ENCODE assay signal across 22 mouse cellular contexts in the genomic region with DNA sequence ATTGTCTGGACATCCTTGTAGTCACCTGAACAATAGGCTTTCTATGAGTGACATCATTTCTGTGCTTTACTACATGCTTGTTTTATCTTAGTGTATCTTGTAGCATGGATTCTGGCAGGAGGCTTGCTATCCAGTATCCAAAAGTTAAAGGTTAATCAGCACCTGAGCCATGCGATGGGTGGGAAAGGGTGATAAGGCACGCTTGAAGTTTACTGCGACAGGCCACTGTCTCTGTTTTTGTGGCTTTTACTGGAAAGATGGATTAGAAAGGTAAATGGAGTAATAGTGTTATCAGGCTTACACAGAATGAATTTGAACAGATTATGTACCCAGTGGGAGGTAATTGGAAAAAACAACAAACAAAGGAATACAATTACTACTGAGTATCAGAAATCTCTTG. TPM values are rescaled to one million over a fixed set of nuclear protein-coding genes. Genes with fewer than 3 reads are reported as not detected.
DNase-seq lines count a peak whose midpoint lies in the region; ATAC-seq and TF ChIP-seq lines count a peak whose summit lies in the region.
"Had no signal": no experiment of that assay in that cellular context is flagged by ENCODE, and none has a peak within 500 bp of the region (broad histone marks: within the 10 kb centered on the region; RNA-seq: fewer than 3 reads in every experiment).

No protein-coding gene starts in this region.

- H3K4me3 ChIP-seq in MEL (ENCODE audit: control insufficient read depth in 1 of 2, insufficient read depth in 1 of 2, low read depth in 2 of 2, low read length in 2 of 2): no peak overlapping the region
- no peak overlapping the region for H3K4me3 ChIP-seq in liver, embryonic 14.5 days (ENCODE audit: insufficient read depth in 1 of 2, low read depth in 2 of 2, low read length in 2 of 2)
- H3K4me3 ChIP-seq: embryonic facial prominence, embryonic 15.5 days; heart, embryonic 13.5 days; hindbrain, embryonic 15.5 days had no signal

- H3K9ac ChIP-seq in MEL (ENCODE audit: control insufficient read depth, low read depth, low read length, poor library complexity, severe bottlenecking): no peak overlapping the region
- no peak overlapping the region for H3K9ac ChIP-seq in liver, embryonic 14.5 days (replicated peaks)
- H3K9ac ChIP-seq: embryonic facial prominence, embryonic 15.5 days; heart, embryonic 13.5 days; hindbrain, embryonic 15.5 days had no signal

- no peaks in the 10 kb centered on the region for H3K27me3 ChIP-seq in MEL (ENCODE audit: control insufficient read depth in 1 of 2, insufficient read depth in 2 of 2, low read length in 2 of 2)
- no peaks in the 10 kb centered on the region for H3K27me3 ChIP-seq in liver, embryonic 14.5 days (ENCODE audit: control insufficient read depth, insufficient read depth, low read length)
- H3K27me3 ChIP-seq: embryonic facial prominence, embryonic 15.5 days; heart, embryonic 13.5 days; hindbrain, embryonic 15.5 days; Patski had no signal

- ATAC-seq in liver, embryonic 14.5 days (ENCODE audit: insufficient read depth): peak; percentile 57; the same call in 1 of the 2 replicates
- peak; percentile 75 for ATAC-seq in megakaryocyte progenitor cell, adult 5-6 weeks (replicated peaks; ENCODE audit: poor library complexity)
- ATAC-seq: activated CD4-positive, CD25-positive, alpha-beta regulatory T cell, adult 4 months; forebrain, embryonic 16.5 days; Patski had no signal

- no peak for TF ChIP-seq POLR2A in MEL (IDR thresholded peaks at IDR 0.05; ENCODE audit: control insufficient read depth in 1 of 2, insufficient read depth in 1 of 2, low read depth in 1 of 2, low read length in 2 of 2, poor library complexity in 1 of 2)

- H3K79me2 ChIP-seq in MEL (ENCODE audit: control insufficient read depth, insufficient read depth, low read length, poor library complexity): no peaks in the 10 kb centered on the region

- DNase-seq in MEL (ENCODE audit: low read depth, low spot score) (no peak), liver (peak; percentile 8)
- no peak for DNase-seq in liver, embryonic 14.5 days (ENCODE audit: low read depth in 3 of 3, low spot score in 3 of 3)
- no peak for DNase-seq in urinary bladder, adult 18-20 months (ENCODE audit: low spot score in 2 of 2)
- DNase-seq in right cerebral cortex, postnatal 25 days: no peak
- no peak for DNase-seq in kidney, adult 9 months
- DNase-seq in retina, postnatal 1 day: no peak
- DNase-seq: B cell, adult 2 months; cerebellum, adult 2 months; cerebellum, postnatal 10 days; embryo, embryonic 11 days; gastrocnemius, postnatal 14 days; heart, postnatal 36 days had no signal

- no peak for TF ChIP-seq RAD21 in MEL (IDR thresholded peaks at IDR 0.05; ENCODE audit: low read depth, low read length)

- WGBS in liver, embryonic 14.5 days (ENCODE audit: insufficient replicate concordance): 20% methylated on average over 3 of the region's 3 CpGs

- H3K27ac ChIP-seq in MEL (ENCODE audit: control insufficient read depth, low read depth, low read length): no peak overlapping the region
- H3K27ac ChIP-seq in liver, embryonic 14.5 days: no peak overlapping the region
- H3K27ac ChIP-seq: embryonic facial prominence, embryonic 15.5 days; heart, embryonic 13.5 days; hindbrain, embryonic 15.5 days had no signal

- no peaks in the 10 kb centered on the region for H3K4me1 ChIP-seq in MEL (ENCODE audit: control insufficient read depth in 1 of 2, insufficient read depth in 2 of 2, low read length in 2 of 2)
- no peaks in the 10 kb centered on the region for H3K4me1 ChIP-seq in liver, embryonic 14.5 days (replicated peaks; ENCODE audit: control insufficient read depth in 2 of 2, insufficient read depth in 2 of 2, low read length in 1 of 2)
- H3K4me1 ChIP-seq: embryonic facial prominence, embryonic 15.5 days; heart, embryonic 13.5 days; hindbrain, embryonic 15.5 days had no signal

- peak; percentile 8 to 70; a peak in 2 of 4 replicates for TF ChIP-seq EP300 in MEL (IDR thresholded peaks at IDR 0.05; ENCODE audit: low read depth in 1 of 2, low read length in 2 of 2)
- no peak; the same call in 1 of the 2 replicates for TF ChIP-seq EP300 in liver, embryonic 14.5 days (IDR thresholded peaks at IDR 0.05; ENCODE audit: low read depth)

- H3K9me3 ChIP-seq in MEL (replicated peaks; ENCODE audit: insufficient read depth, low read length): no peaks in the 10 kb centered on the region
- H3K9me3 ChIP-seq in liver, embryonic 14.5 days (ENCODE audit: control insufficient read depth, low read length): no peaks in the 10 kb centered on the region
- H3K9me3 ChIP-seq: embryonic facial prominence, embryonic 15.5 days; heart, embryonic 13.5 days; hindbrain, embryonic 15.5 days had no signal

- H3K4me2 ChIP-seq in liver, embryonic 14.5 days (ENCODE audit: low read depth): no peak overlapping the region
- H3K4me2 ChIP-seq: embryonic facial prominence, embryonic 15.5 days; heart, embryonic 13.5 days; hindbrain, embryonic 15.5 days had no signal

- TF ChIP-seq CTCF in MEL (IDR thresholded peaks at IDR 0.05 in 2 of 3, conservative IDR thresholded peaks at IDR 0.05 in 1 of 3; ENCODE audit: control insufficient read depth in 1 of 3, insufficient read depth in 1 of 3, low read depth in 2 of 3, low read length in 3 of 3, poor library complexity in 1 of 3, severe bottlenecking in 1 of 3): no peak
- no peak for TF ChIP-seq CTCF in liver, embryonic 14.5 days (IDR thresholded peaks at IDR 0.05; ENCODE audit: low read depth)

- peaks cover 0 to 70% of the 10 kb centered on the region in 2 experiments for H3K36me3 ChIP-seq in MEL (ENCODE audit: control insufficient read depth in 1 of 2, insufficient read depth in 2 of 2, low read length in 2 of 2)
- peaks cover 94% of the 10 kb centered on the region for H3K36me3 ChIP-seq in liver, embryonic 14.5 days (replicated peaks; ENCODE audit: control insufficient read depth, insufficient read depth, low read depth)

TF ChIP-seq in MEL, 35 proteins besides CTCF, POLR2A, EP300 and RAD21:
- TF ChIP-seq TCF12 (IDR thresholded peaks at IDR 0.05; ENCODE audit: low read depth, low read length) (peak; percentile 46; the same call in 1 of the 2 replicates), BHLHE40 (IDR thresholded peaks at IDR 0.05; ENCODE audit: borderline replicate concordance, low read depth, low read length) (no peak), GATA1 (IDR thresholded peaks at IDR 0.05; ENCODE audit: low read depth, low read length) (peak; percentile 41; the same call in 1 of the 2 replicates), POLR2AphosphoS5 (IDR thresholded peaks at IDR 0.05; ENCODE audit: borderline replicate concordance, low read depth, low read length) (no peak), ZC3H11A (IDR thresholded peaks at IDR 0.05; ENCODE audit: low read depth, low read length) (no peak), RCOR1 (IDR thresholded peaks at IDR 0.05; ENCODE audit: low read depth, low read length) (no peak), KAT2A (conservative IDR thresholded peaks at IDR 0.05; ENCODE audit: low read depth, low read length) (no peak)

RNA-seq across cellular contexts. Expression of a gene that starts 37.0 kb away (rescaled TPM):
- total RNA-seq in MEL (2012; rRNA removed): 95.2 and 104 TPM in 2 replicates
- 100 to 1,000 TPM in 1 of 2 experiments, 10 to 100 TPM in 1; 89.3 to 102 TPM for polyA plus RNA-seq in MEL (2012; ENCODE audit: insufficient read depth in 1 of 2, insufficient read length in 2 of 2, low read depth in 1 of 2, low replicate concordance in 2 of 2, missing spikeins in 1 of 2)
- 15.9 and 25.4 TPM in 2 replicates for polyA plus RNA-seq in liver, embryonic 14.5 days (2012; rRNA removed)
- polyA plus RNA-seq in liver, embryonic 14.5 days (2014; fragmentation: Nextera tagmentation; extraction: Ambion mirVana): 55.8 TPM in 2 replicates
- 68.9 and 72.7 TPM in 2 replicates for total RNA-seq in megakaryocyte progenitor cell, adult 5-6 weeks (2015)
- 139 and 142 TPM in 2 replicates for total RNA-seq in megakaryocyte progenitor cell, adult 5-6 weeks (2017)

RNA-seq across cellular contexts. Expression of a gene that starts 43.3 kb away (rescaled TPM):
- not detected in 2 replicates for total RNA-seq in MEL (2012; rRNA removed)
- polyA plus RNA-seq in MEL (2012; ENCODE audit: insufficient read depth in 1 of 2, insufficient read length in 2 of 2, low read depth in 1 of 2, low replicate concordance in 2 of 2, missing spikeins in 1 of 2): not detected
- polyA plus RNA-seq in liver, embryonic 14.5 days (2012; rRNA removed): 0.02 and 0.04 TPM in 2 replicates
- polyA plus RNA-seq in liver, embryonic 14.5 days (2014; fragmentation: Nextera tagmentation; extraction: Ambion mirVana): not detected in 2 replicates
- not detected in 2 replicates for total RNA-seq in megakaryocyte progenitor cell, adult 5-6 weeks (2015)
- not detected in 2 replicates for total RNA-seq in megakaryocyte progenitor cell, adult 5-6 weeks (2017)
- total RNA-seq: gastrocnemius, adult 18-20 months; gastrocnemius, postnatal 14 days had no signal
- polyA plus RNA-seq: activated CD4-positive, CD25-positive, alpha-beta regulatory T cell, adult 4 months; heart, postnatal 0 days; Patski had no signal
